Mouse (Mus musculus): ENCODE measurements at regions not wholly inside any gene's neighbourhood (a gene's known extent, or its start where the extent isn't known, plus 50 kb on each side); places are given as distances from the start of the nearest gene placed in this dataset.

GRCm38 (mm10) chr16:24069411-24069810 lies 80.8 kb upstream of the Bcl6 start:
- 92% methylated on average over 5 of the region's 5 CpGs for WGBS
- no peak overlapping the region for H3K27ac ChIP-seq
- H3K4me2 ChIP-seq (replicated peaks), result no peak overlapping the region
- no peaks in the 10 kb centered on the region for H3K36me3 ChIP-seq
- H3K27me3 ChIP-seq (replicated peaks), result no peaks in the 10 kb centered on the region
- no peaks in the 10 kb centered on the region for H3K4me1 ChIP-seq
- no peak for ATAC-seq (ENCODE audit: low FRiP score, low read depth)
- H3K4me3 ChIP-seq, result no peak overlapping the region
- no peak overlapping the region for H3K9ac ChIP-seq
- H3K9me3 ChIP-seq, result no peaks in the 10 kb centered on the region

- no peak overlapping the region for H3K27ac ChIP-seq
- no peaks in the 10 kb centered on the region for H3K9me3 ChIP-seq
- no peak overlapping the region for H3K9ac ChIP-seq
- no peaks in the 10 kb centered on the region for H3K36me3 ChIP-seq
- H3K4me3 ChIP-seq, result no peak overlapping the region
- WGBS, result 50% methylated on average over 4 of the region's 4 CpGs
- H3K27me3 ChIP-seq (replicated peaks), result no peaks in the 10 kb centered on the region
- ATAC-seq (ENCODE audit: low FRiP score, low read depth), result no peak
- no peaks in the 10 kb centered on the region for H3K4me1 ChIP-seq
- H3K4me2 ChIP-seq (replicated peaks), result no peak overlapping the region
These were observed 79.7 kb upstream of the Bcl6 start for GRCm38 (mm10) chr16:24068250-24068813.

- Histone ChIP-seq H3K9me3 (no peaks in the 10 kb centered on the region), H3K27me3 (replicated peaks) (no peaks in the 10 kb centered on the region), H3K9ac (no peak overlapping the region), H3K4me1 (no peaks in the 10 kb centered on the region), H3K4me2 (replicated peaks) (no peak overlapping the region), H3K36me3 (no peaks in the 10 kb centered on the region), H3K4me3 (no peak overlapping the region), H3K27ac (no peak overlapping the region)
- WGBS, result 78% methylated on average over 5 of the region's 5 CpGs
- no peak for ATAC-seq (ENCODE audit: low FRiP score, low read depth)
These were observed 73.7 kb upstream of the Bcl6 start for GRCm38 (mm10) chr16:24062314-24062713.

- Histone ChIP-seq H3K27me3 (replicated peaks) (no peaks in the 10 kb centered on the region), H3K4me3 (no peak overlapping the region), H3K4me1 (no peaks in the 10 kb centered on the region), H3K9ac (no peak overlapping the region), H3K27ac (no peak overlapping the region), H3K36me3 (no peaks in the 10 kb centered on the region), H3K9me3 (no peaks in the 10 kb centered on the region), H3K4me2 (replicated peaks) (no peak overlapping the region)
- no peak for ATAC-seq (ENCODE audit: low FRiP score, low read depth)
- 82% methylated on average over 4 of the region's 4 CpGs for WGBS
These were observed 72.8 kb upstream of the Bcl6 start for GRCm38 (mm10) chr16:24061496-24061895.

GRCm38 (mm10) chr16:24059090-24059600 lies 70.5 kb upstream of the Bcl6 start:
- Histone ChIP-seq H3K4me3 (no peak overlapping the region), H3K27ac (no peak overlapping the region), H3K27me3 (replicated peaks) (no peaks in the 10 kb centered on the region), H3K36me3 (no peaks in the 10 kb centered on the region), H3K4me2 (replicated peaks) (no peak overlapping the region), H3K9me3 (no peaks in the 10 kb centered on the region), H3K4me1 (no peaks in the 10 kb centered on the region), H3K9ac (no peak overlapping the region)
- 80% methylated on average over 4 of the region's 4 CpGs for WGBS
- ATAC-seq (ENCODE audit: low FRiP score, low read depth), result no peak

GRCm38 (mm10) chr16:24056885-24057531 lies 68.4 kb upstream of the Bcl6 start:
- H3K4me1 ChIP-seq, result no peaks in the 10 kb centered on the region
- H3K9me3 ChIP-seq, result no peaks in the 10 kb centered on the region
- no peak overlapping the region for H3K27ac ChIP-seq
- H3K9ac ChIP-seq, result no peak overlapping the region
- no peaks in the 10 kb centered on the region for H3K27me3 ChIP-seq (replicated peaks)
- H3K4me2 ChIP-seq (replicated peaks), result no peak overlapping the region
- no peaks in the 10 kb centered on the region for H3K36me3 ChIP-seq
- 40% methylated on average over 11 of the region's 11 CpGs for WGBS
- no peak for ATAC-seq (ENCODE audit: low FRiP score, low read depth)
- H3K4me3 ChIP-seq, result no peak overlapping the region

- Histone ChIP-seq H3K9me3 (no peaks in the 10 kb centered on the region), H3K9ac (no peak overlapping the region), H3K4me1 (no peaks in the 10 kb centered on the region), H3K36me3 (no peaks in the 10 kb centered on the region), H3K27ac (no peak overlapping the region), H3K4me3 (no peak overlapping the region), H3K27me3 (replicated peaks) (no peaks in the 10 kb centered on the region), H3K4me2 (replicated peaks) (no peak overlapping the region)
- ATAC-seq (ENCODE audit: low FRiP score, low read depth), result no peak
- 66% methylated on average over 12 of the region's 12 CpGs for WGBS
These were observed 67.7 kb upstream of the Bcl6 start for GRCm38 (mm10) chr16:24056123-24056884.

GRCm38 (mm10) chr16:24054293-24054692 lies 65.6 kb upstream of the Bcl6 start:
- no peak for ATAC-seq (ENCODE audit: low FRiP score, low read depth)
- WGBS, result 97% methylated on average over 3 of the region's 3 CpGs

GRCm38 (mm10) chr16:24053403-24053802 lies 64.8 kb upstream of the Bcl6 start:
- Histone ChIP-seq H3K27me3 (replicated peaks) (no peaks in the 10 kb centered on the region), H3K4me1 (no peaks in the 10 kb centered on the region), H3K36me3 (no peaks in the 10 kb centered on the region), H3K9me3 (no peaks in the 10 kb centered on the region), H3K27ac (no peak overlapping the region), H3K9ac (no peak overlapping the region), H3K4me2 (replicated peaks) (no peak overlapping the region), H3K4me3 (no peak overlapping the region)
- no peak for ATAC-seq (ENCODE audit: low FRiP score, low read depth)
- 81% methylated on average over 10 of the region's 10 CpGs for WGBS

More at GRCm38 (mm10) chr16:24054293-24054692, 65.6 kb upstream of the Bcl6 start:
- H3K9me3 ChIP-seq, result no peaks in the 10 kb centered on the region
- no peak overlapping the region for H3K4me2 ChIP-seq (replicated peaks)
- H3K9ac ChIP-seq, result no peak overlapping the region
- no peak overlapping the region for H3K27ac ChIP-seq
- H3K36me3 ChIP-seq, result no peaks in the 10 kb centered on the region
- no peaks in the 10 kb centered on the region for H3K4me1 ChIP-seq
- no peaks in the 10 kb centered on the region for H3K27me3 ChIP-seq (replicated peaks)
- no peak overlapping the region for H3K4me3 ChIP-seq

GRCm38 (mm10) chr16:24050856-24051640 lies 62.4 kb upstream of the Bcl6 start:
- Histone ChIP-seq H3K4me2 (replicated peaks) (no peak overlapping the region), H3K9me3 (no peaks in the 10 kb centered on the region), H3K9ac (no peak overlapping the region), H3K36me3 (no peaks in the 10 kb centered on the region), H3K27ac (no peak overlapping the region), H3K27me3 (replicated peaks) (no peaks in the 10 kb centered on the region), H3K4me1 (no peaks in the 10 kb centered on the region), H3K4me3 (no peak overlapping the region)
- ATAC-seq (ENCODE audit: low FRiP score, low read depth), result no peak
- WGBS, result 88% methylated on average over 10 of the region's 10 CpGs

- Histone ChIP-seq H3K4me3 (no peak overlapping the region), H3K27me3 (replicated peaks) (no peaks in the 10 kb centered on the region), H3K4me1 (no peaks in the 10 kb centered on the region), H3K27ac (no peak overlapping the region), H3K9ac (no peak overlapping the region), H3K4me2 (replicated peaks) (no peak overlapping the region), H3K9me3 (no peaks in the 10 kb centered on the region), H3K36me3 (no peaks in the 10 kb centered on the region)
- ATAC-seq (ENCODE audit: low FRiP score, low read depth), result no peak
- 78% methylated on average over 4 of the region's 4 CpGs for WGBS
These were observed 55.1 kb upstream of the Bcl6 start for GRCm38 (mm10) chr16:24043779-24044178.

GRCm38 (mm10) chr16:24042977-24043376 lies 54.3 kb upstream of the Bcl6 start:
- Histone ChIP-seq H3K27ac (no peak overlapping the region), H3K9ac (no peak overlapping the region), H3K36me3 (no peaks in the 10 kb centered on the region), H3K4me1 (no peaks in the 10 kb centered on the region), H3K9me3 (no peaks in the 10 kb centered on the region), H3K27me3 (replicated peaks) (no peaks in the 10 kb centered on the region), H3K4me3 (no peak overlapping the region), H3K4me2 (replicated peaks) (no peak overlapping the region)
- WGBS, result 95% methylated on average over 3 of the region's 3 CpGs
- no peak for ATAC-seq (ENCODE audit: low FRiP score, low read depth)

Measured in neural tube, embryonic 12.5 days (tissue).